Mouse (Mus musculus) small intestine, adult 2 months (tissue): ENCODE data around the gene Pagr1b.

Source experiments
- CTCF ChIP-seq: fragments of 200-500 bp; IDR thresholded peaks from 2 replicates; pipeline ENCODE4 v1.5.1; 2012; ENCODE audit warnings: low read depth, mild to moderate bottlenecking, control low read depth, inconsistent platforms, low read length, moderate library complexity, mixed read lengths; ENCODE audit not compliant: insufficient replicate concordance, insufficient read length; ENCODE audit errors: extremely low read depth
- POLR2A ChIP-seq: fragments of 200-500 bp; IDR thresholded peaks from 2 replicates; pipeline ENCODE4 v1.6.1; 2012; ENCODE audit warnings: low read depth, mild to moderate bottlenecking, control low read depth, inconsistent platforms, low read length, moderate library complexity

GRCm38 (mm10) chr7:126963548-126964286 lies 52.6 kb downstream of the Pagr1b start:
- no peak for TF ChIP-seq POLR2A
- peak; percentile 64; the same call in 1 of the 2 replicates for TF ChIP-seq CTCF
